Mouse (Mus musculus) stomach, adult 2 months (tissue): Measurements from ENCODE around the gene Gm14851. TPM values are rescaled to one million over a fixed set of nuclear protein-coding genes. Genes with fewer than 3 reads are reported as not detected.

ENCODE experiments used
- polyA plus RNA-seq: library from polyadenylated mRNA; depleted of rRNA; stranded (reverse); fragments of >200 nt; gene quantifications from 2 replicates; pipeline ENCODE4 v1.2.3, GENCODE M21; 2012; rRNA removed

The Gm14851 gene
- polyA plus RNA-seq, result not detected in 2 replicates

DNA sequence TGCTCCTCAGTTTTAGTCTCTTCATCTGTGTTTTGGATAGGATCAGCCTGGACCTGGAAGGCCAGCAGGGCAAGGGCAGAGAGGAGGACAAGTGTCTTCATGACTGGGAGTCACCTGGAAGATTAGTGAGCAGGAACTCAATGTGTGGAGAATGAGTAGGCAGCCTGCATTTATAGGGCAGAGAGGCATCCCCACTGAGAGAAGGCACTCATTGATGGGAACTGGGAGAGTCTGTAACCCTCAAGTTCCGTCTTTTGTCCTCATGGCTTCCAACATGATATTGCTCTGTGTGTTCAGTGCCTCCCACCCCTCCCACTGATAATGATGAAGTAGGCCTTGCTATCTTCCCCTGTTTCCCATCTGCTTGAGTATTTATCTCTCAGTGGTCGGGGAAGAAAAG is at the start of gene Gm14851:
TSS of gene Gm14851 (minus strand) at position 101 of the 400 bp plus-strand sequence.

DNA sequence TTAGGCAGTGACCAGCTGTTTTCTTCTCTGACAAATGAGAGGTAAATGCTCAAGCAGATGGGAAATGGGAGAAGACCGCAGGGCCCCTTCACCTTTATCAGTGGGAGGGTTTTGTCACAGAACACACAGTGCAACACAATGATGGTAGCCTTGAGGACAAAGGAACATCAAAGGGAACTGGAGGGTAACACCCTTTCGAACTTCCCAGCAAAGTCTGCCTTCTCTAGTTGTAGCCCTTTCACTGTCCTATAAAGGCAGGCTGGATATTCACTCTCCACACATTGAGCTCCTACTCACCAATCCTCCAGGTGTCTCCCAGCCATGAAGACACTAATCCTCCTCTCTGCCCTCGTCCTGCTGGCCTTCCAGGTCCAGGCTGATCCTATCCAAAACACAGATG is 38.5 kb upstream of the Gm14851 start, which contains the start of gene Defa30:
TSS of gene Defa30 (plus strand) at position 301 of the 400 bp plus-strand sequence.

DNA sequence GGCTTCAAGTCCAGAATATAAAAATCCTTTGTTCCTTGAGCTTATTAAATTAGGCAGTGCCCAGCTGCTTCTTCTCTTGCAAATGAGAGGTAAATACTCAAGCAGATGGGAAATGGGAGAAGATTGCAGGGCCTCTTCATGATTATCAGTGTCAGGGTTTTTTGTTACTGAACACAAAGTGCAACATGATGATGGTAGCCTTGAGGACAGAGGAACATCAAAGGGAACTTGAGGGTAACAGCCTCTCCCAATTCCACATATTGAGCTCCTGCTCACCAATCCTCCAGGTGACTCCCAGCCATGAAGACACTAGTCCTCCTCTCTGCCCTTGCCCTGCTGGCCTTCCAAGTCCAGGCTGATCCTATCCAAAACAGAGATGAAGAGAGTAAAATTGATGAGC is 11.7 kb downstream of the Gm14851 start, which contains the start of gene Defa25:
TSS of gene Defa25 (plus strand) at position 301 of the 400 bp plus-strand sequence.

DNA sequence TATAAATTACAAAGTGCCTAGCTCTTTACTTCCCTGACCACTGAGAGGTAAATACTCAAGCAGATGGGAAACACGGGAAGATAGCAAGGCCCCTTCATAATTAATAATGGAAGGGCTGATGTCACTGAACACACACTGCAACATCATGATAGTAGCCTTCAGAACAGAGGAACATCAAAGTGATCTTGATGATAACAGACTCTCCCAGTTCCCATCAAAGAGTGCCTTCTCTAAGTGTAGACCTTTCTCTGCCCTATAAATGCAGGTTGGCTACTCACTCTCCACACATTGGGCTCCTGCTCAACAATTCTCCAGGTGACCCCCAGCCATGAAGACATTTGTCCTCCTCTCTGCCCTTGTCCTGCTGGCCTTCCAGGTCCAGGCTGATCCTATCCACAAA is 31.1 kb downstream of the Gm14851 start, which contains the start of gene Defa35:
TSS of gene Defa35 (plus strand) at position 301 of the 400 bp plus-strand sequence.

DNA sequence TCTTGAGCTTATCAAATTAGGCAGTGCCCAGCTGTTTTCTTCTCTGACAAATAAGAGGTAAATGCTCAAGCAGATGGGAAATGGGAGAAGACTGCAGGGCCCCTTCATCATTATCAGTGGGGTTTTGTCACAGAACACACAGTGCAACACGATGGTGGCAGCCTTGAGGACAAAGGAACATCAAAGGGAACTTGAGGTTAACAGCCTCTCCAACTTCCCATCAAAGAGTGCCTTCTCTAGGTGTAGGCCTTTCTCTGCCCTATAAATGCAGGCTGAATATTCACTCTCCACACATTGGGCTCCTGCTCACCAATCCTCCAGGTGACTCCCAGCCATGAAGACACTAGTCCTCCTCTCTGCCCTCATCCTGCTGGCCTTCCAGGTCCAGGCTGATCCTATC is 41.1 kb downstream of the Gm14851 start, which contains the start of gene Defa23:
TSS of gene Defa23 (plus strand) at position 301 of the 400 bp plus-strand sequence.

Other genes with a start within 250 kb of the Gm14851 start
- gene Defb33, start 203.4 kb downstream of the Gm14851 start, polyA plus RNA-seq, result not detected in 2 replicates
- gene Gm15056, start 193.4 kb downstream of the Gm14851 start, polyA plus RNA-seq, result not detected in 2 replicates
- not detected in 2 replicates for gene Gm6040, start 174.0 kb downstream of the Gm14851 start, polyA plus RNA-seq
- 1.5 TPM in 1 of 2 replicates, not detected in the other for gene AY761185, start 151.3 kb downstream of the Gm14851 start, polyA plus RNA-seq
- not detected in 2 replicates for gene Defa21, start 70.5 kb downstream of the Gm14851 start, polyA plus RNA-seq
- gene Defa23, start 41.0 kb downstream of the Gm14851 start, polyA plus RNA-seq, result not detected in 2 replicates
- not detected in 2 replicates for gene Defa35, start 31.0 kb downstream of the Gm14851 start, polyA plus RNA-seq
- not detected in 2 replicates for gene Defa25, start 11.6 kb downstream of the Gm14851 start, polyA plus RNA-seq
- gene Defa30, start 38.6 kb upstream of the Gm14851 start, polyA plus RNA-seq, result not detected in 2 replicates
- not detected in 2 replicates for gene Defa22, start 66.2 kb upstream of the Gm14851 start, polyA plus RNA-seq
- gene Defa31, start 95.6 kb upstream of the Gm14851 start, polyA plus RNA-seq, result not detected in 2 replicates
- gene Gm15293, start 105.5 kb upstream of the Gm14851 start, polyA plus RNA-seq, result not detected in 2 replicates
- not detected in 2 replicates for gene Gm15292, start 153.7 kb upstream of the Gm14851 start, polyA plus RNA-seq
- not detected in 2 replicates for gene Defa27, start 219.5 kb upstream of the Gm14851 start, polyA plus RNA-seq
- gene Defa29, start 231.0 kb upstream of the Gm14851 start, polyA plus RNA-seq, result not detected in 2 replicates